ENCODE assay signal across 15 mouse cellular contexts in genomic region chr6:30147058-30147457, GRCm38 (mm10).
DNase-seq lines count a peak whose midpoint lies in the region; ATAC-seq and TF ChIP-seq lines count a peak whose summit lies in the region.
"Had no signal": no experiment of that assay in that cellular context is flagged by ENCODE, and none has a peak within 500 bp of the region (broad histone marks: within the 10 kb centered on the region; RNA-seq: fewer than 3 reads in every experiment).

No protein-coding gene starts in this region.

- H3K36me3 ChIP-seq in midbrain, embryonic 13.5 days: peaks cover 46% of the 10 kb centered on the region
- H3K36me3 ChIP-seq in midbrain, postnatal 0 days (ENCODE audit: insufficient read depth, low read length): peaks cover 3% of the 10 kb centered on the region; the same call in 1 of the 2 replicates
- H3K36me3 ChIP-seq in liver, postnatal 0 days (replicated peaks; ENCODE audit: insufficient read depth, low read length): peaks cover 42% of the 10 kb centered on the region

- H3K4me3 ChIP-seq in midbrain, embryonic 13.5 days (replicated peaks): no peak overlapping the region
- H3K4me3 ChIP-seq in midbrain, postnatal 0 days (ENCODE audit: low read depth, low read length): no peak overlapping the region
- 0 out of 2 replicates have a peak overlapping the region, but pooled peaks have one; percentile 13 for H3K4me3 ChIP-seq in liver, postnatal 0 days (ENCODE audit: low read depth, low read length)
- H3K4me3 ChIP-seq: embryonic facial prominence, embryonic 15.5 days had no signal

- H3K9ac ChIP-seq in midbrain, embryonic 13.5 days (replicated peaks): no peak overlapping the region
- H3K9ac ChIP-seq in midbrain, postnatal 0 days (replicated peaks; ENCODE audit: low read length, poor library complexity, severe bottlenecking): no peak overlapping the region
- H3K9ac ChIP-seq in liver, postnatal 0 days (replicated peaks): no peak overlapping the region; the same call in 1 of the 2 replicates
- H3K9ac ChIP-seq: embryonic facial prominence, embryonic 15.5 days had no signal

- no peaks in the 10 kb centered on the region for H3K9me3 ChIP-seq in midbrain, embryonic 13.5 days
- no peaks in the 10 kb centered on the region for H3K9me3 ChIP-seq in midbrain, postnatal 0 days (ENCODE audit: low read length)
- no peaks in the 10 kb centered on the region for H3K9me3 ChIP-seq in liver, postnatal 0 days (ENCODE audit: low read length)
- H3K9me3 ChIP-seq: embryonic facial prominence, embryonic 15.5 days had no signal

- 36% methylated on average over 7 of the region's 7 CpGs for WGBS in midbrain, embryonic 13.5 days
- WGBS in midbrain, postnatal 0 days: 38% methylated on average over 7 of the region's 7 CpGs
- 44% methylated on average over 7 of the region's 7 CpGs for WGBS in liver, postnatal 0 days (ENCODE audit: insufficient replicate concordance)

- H3K27ac ChIP-seq in midbrain, embryonic 13.5 days: no peak overlapping the region
- H3K27ac ChIP-seq in midbrain, postnatal 0 days (ENCODE audit: low read depth, low read length): no peak overlapping the region
- peak overlapping the region; percentile 87 for H3K27ac ChIP-seq in liver, postnatal 0 days (ENCODE audit: low read depth)
- H3K27ac ChIP-seq: embryonic facial prominence, embryonic 15.5 days had no signal

- 0 out of 2 replicates have a peak, but pooled peaks have one; percentile 11 for ATAC-seq in midbrain, embryonic 13.5 days
- ATAC-seq in midbrain, postnatal 0 days (ENCODE audit: low FRiP score): no peak
- ATAC-seq in erythroblast, adult 5-6 weeks (replicated peaks; ENCODE audit: low FRiP score, poor library complexity, severe bottlenecking): peak; percentile 87
- peak; percentile 91 for ATAC-seq in liver, postnatal 0 days
- ATAC-seq: activated CD4-positive, CD25-positive, alpha-beta regulatory T cell, adult 4 months had no signal

- peak; percentile 99 for TF ChIP-seq EP300 in liver, postnatal 0 days (IDR thresholded peaks at IDR 0.05; ENCODE audit: low read depth)

- peaks cover 9% of the 10 kb centered on the region for H3K4me1 ChIP-seq in midbrain, embryonic 13.5 days (replicated peaks)
- no peaks in the 10 kb centered on the region for H3K4me1 ChIP-seq in midbrain, postnatal 0 days (ENCODE audit: insufficient read depth, low read length)
- H3K4me1 ChIP-seq in liver, postnatal 0 days (ENCODE audit: insufficient read depth): peaks cover 8% of the 10 kb centered on the region
- H3K4me1 ChIP-seq: embryonic facial prominence, embryonic 15.5 days had no signal

- H3K27me3 ChIP-seq in midbrain, embryonic 13.5 days: no peaks in the 10 kb centered on the region
- no peaks in the 10 kb centered on the region for H3K27me3 ChIP-seq in midbrain, postnatal 0 days (ENCODE audit: insufficient read depth, low read length)
- H3K27me3 ChIP-seq in liver, postnatal 0 days (ENCODE audit: insufficient read depth, low read length): no peaks in the 10 kb centered on the region
- H3K27me3 ChIP-seq: embryonic facial prominence, embryonic 15.5 days had no signal

- no peak for TF ChIP-seq CTCF in midbrain, postnatal 0 days (IDR thresholded peaks at IDR 0.05)
- TF ChIP-seq CTCF in liver, postnatal 0 days (IDR thresholded peaks at IDR 0.05; ENCODE audit: low read depth): no peak

- H3K4me2 ChIP-seq in midbrain, embryonic 13.5 days (replicated peaks): no peak overlapping the region
- no peak overlapping the region for H3K4me2 ChIP-seq in midbrain, postnatal 0 days (ENCODE audit: low read depth, low read length, poor library complexity, severe bottlenecking)
- H3K4me2 ChIP-seq in liver, postnatal 0 days (ENCODE audit: low read depth, low read length): peak overlapping the region; percentile 57
- H3K4me2 ChIP-seq: embryonic facial prominence, embryonic 15.5 days; midbrain, embryonic 11.5 days had no signal

- DNase-seq in midbrain, postnatal 0 days (ENCODE audit: low spot score): no peak
- peak; percentile 71 for DNase-seq in liver, postnatal 0 days
- peak; percentile 76 to 81 for DNase-seq in spleen, postnatal 4 days (ENCODE audit: low spot score in 2 of 2)
- DNase-seq in layer of hippocampus, postnatal 10 days (ENCODE audit: low spot score in 2 of 2): no peak
- no peak for DNase-seq in right cerebral cortex, postnatal 10 days (ENCODE audit: low spot score in 2 of 2)
- DNase-seq in frontal cortex, adult 2 months (ENCODE audit: extremely low spot score in 1 of 2, low spot score in 1 of 2): no peak
- DNase-seq: cerebellum, postnatal 25 days; heart, postnatal 10 days; lung, adult 2 months; right cerebral cortex, adult 18-20 months had no signal

Comparison
In these comparisons a context has a peak if more than half of its experiments do, and no peak if none do; other contexts are left out.
1. DNase-seq: peak in liver, postnatal 0 days (single experiment) and spleen, postnatal 4 days (2 of 2); none in midbrain, postnatal 0 days (single experiment), layer of hippocampus, postnatal 10 days (0 of 2), right cerebral cortex, postnatal 10 days (0 of 2) and frontal cortex, adult 2 months (0 of 2).